Mouse (Mus musculus): Measurements from ENCODE around the gene Tesc.

DNA sequence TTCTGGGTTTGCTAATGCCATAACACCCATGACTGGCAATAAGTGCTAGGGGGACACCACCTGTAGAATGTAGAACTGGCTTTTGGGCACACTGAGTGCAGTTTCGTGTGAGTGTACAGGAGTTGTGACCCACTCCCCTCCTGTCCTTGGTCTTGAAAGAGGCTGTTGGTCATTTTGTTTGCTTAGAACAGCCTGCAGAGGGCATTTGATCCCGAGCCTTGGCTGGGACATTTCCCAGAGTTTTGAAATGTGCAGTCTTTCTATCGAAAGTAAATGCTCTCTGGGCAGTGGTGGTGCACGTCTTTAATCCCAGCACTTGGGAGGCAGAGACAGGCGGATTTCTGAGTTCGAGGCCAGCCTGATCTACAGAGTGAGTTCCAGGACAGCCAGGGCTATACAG is 31.6 kb upstream of the Tesc start:
- TF ChIP-seq CTCF (IDR thresholded peaks at IDR 0.05; ENCODE audit: low read depth): no peak
- no peak for TF ChIP-seq EP300 (IDR thresholded peaks at IDR 0.05; ENCODE audit: low read depth)

Measured in liver, embryonic 14.5 days (tissue).